Mouse (Mus musculus) testis, adult 2 months (tissue): ENCODE results near the gene Ankzf1.

Source experiments
- CTCF ChIP-seq: fragments of 200-500 bp; IDR thresholded peaks from 2 replicates; pipeline ENCODE4 v1.5.1; 2012; ENCODE audit warnings: low read depth, mild to moderate bottlenecking, inconsistent platforms, low read length, moderate library complexity; ENCODE audit not compliant: control insufficient read depth, insufficient read depth, insufficient replicate concordance
- POLR2A ChIP-seq: fragments of 200-500 bp; IDR thresholded peaks from 2 replicates; pipeline ENCODE4 v1.6.1; 2012; ENCODE audit warnings: low read depth, mild to moderate bottlenecking, inconsistent platforms, low read length, moderate library complexity; ENCODE audit not compliant: control insufficient read depth

DNA sequence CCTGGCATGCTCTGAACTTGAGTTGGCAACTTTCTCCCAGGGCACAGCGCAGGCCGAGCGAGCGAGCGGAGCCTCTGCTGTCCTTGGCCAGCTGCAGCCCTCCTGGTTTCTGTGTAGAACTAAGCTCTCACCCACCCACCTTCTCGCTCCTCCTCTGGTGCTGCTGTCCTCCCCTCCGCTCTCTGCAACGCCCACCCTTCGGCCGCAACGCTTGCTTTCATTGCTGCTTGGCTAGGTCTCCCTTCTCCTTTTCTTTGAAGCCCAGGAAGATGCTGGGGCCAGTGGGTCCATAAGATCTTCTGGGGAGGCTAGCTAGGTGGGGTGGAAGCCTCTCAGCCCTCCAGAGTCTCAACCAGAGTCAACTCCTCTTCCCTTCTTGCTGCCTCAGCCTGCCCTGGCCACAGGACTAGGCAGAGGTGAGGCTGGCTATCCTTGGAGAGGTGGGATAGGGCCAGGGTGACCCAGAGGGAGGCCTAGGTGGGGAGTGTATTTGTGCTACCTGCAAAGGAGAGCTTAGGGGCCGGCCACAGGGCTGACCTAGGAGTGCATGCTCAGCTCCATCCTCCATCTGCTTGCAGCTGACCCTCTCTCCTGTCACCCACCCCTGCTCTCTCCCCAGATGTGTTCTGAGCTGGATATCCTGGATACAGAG, 52.4 kb downstream of the Ankzf1 start:
- TF ChIP-seq CTCF, result no peak
- no peak for TF ChIP-seq POLR2A
